Comparison of ENCODE assay signal across 8 mouse cellular contexts in genomic region chr4:108459231-108460155, GRCm38 (mm10). TPM values are rescaled to one million over a fixed set of nuclear protein-coding genes. Genes with fewer than 3 reads are reported as not detected.
DNase-seq lines count a peak whose midpoint lies in the region; ATAC-seq lines count a peak whose summit lies in the region.

Gene Tut4, plus strand, starts transcription at chr4:108459426.

- peaks cover 17% of the 10 kb centered on the region for H3K4me1 ChIP-seq in hindbrain, embryonic 13.5 days (replicated peaks)

- peak; percentile 94 for ATAC-seq in hindbrain, embryonic 13.5 days (ENCODE audit: low FRiP score)

- no peaks in the 10 kb centered on the region for H3K9me3 ChIP-seq in hindbrain, embryonic 13.5 days

- H3K4me2 ChIP-seq in hindbrain, embryonic 13.5 days = peak within 1 kb of the TSS; percentile 69

- H3K9ac ChIP-seq in hindbrain, embryonic 13.5 days = peak within 1 kb of the TSS; percentile 97

- WGBS in hindbrain, embryonic 13.5 days = under 1% methylated on average over 72 of the region's 97 CpGs

- peak within 1 kb of the TSS; percentile 100 for H3K27ac ChIP-seq in hindbrain, embryonic 13.5 days

- no peaks in the 10 kb centered on the region for H3K36me3 ChIP-seq in hindbrain, embryonic 13.5 days

- peak within 1 kb of the TSS; percentile 92 for H3K4me3 ChIP-seq in hindbrain, embryonic 13.5 days

- DNase-seq in Muller cell, postnatal 12 days (ENCODE audit: inconsistent ontology term) = peak; percentile 95
- peak; percentile 92 for DNase-seq in cerebellum, adult 9-11 months
- peak; percentile 80 to 84 for DNase-seq in frontal cortex, postnatal 14 days (ENCODE audit: low spot score in 2 of 2)
- peak; percentile 78 to 84 for DNase-seq in layer of hippocampus, postnatal 25 days (ENCODE audit: extremely low spot score in 1 of 2, low spot score in 1 of 2)
- DNase-seq in lung, postnatal 25 days (ENCODE audit: low spot score) = peak; percentile 75
- peak; percentile 93 for DNase-seq in retina, embryonic 14.5 days (ENCODE audit: low spot score)
- DNase-seq in thymus, postnatal 4 days = peak; percentile 87

- no peaks in the 10 kb centered on the region for H3K27me3 ChIP-seq in hindbrain, embryonic 13.5 days

RNA-seq across cellular contexts. Expression of gene Tut4, which starts in this region (rescaled TPM):
- polyA plus RNA-seq in hindbrain, embryonic 13.5 days (2015; fragmentation: Nextera tagmentation; extraction: Ambion mirVana) = 67.6 and 81.8 TPM in 2 replicates
- 10 to 100 TPM; 28.0 to 42.2 TPM for total RNA-seq in layer of hippocampus, postnatal 25 days (2021)

Comparison
In these comparisons a context has a peak if more than half of its experiments do, and no peak if none do; other contexts are left out.
1. Peak in every context shown above with its lines: DNase-seq, ATAC-seq, H3K4me3 ChIP-seq and H3K27ac ChIP-seq.